Mouse (Mus musculus): ENCODE measurements around the gene Ppp4r1. TPM values are rescaled to one million over a fixed set of nuclear protein-coding genes. Genes with fewer than 3 reads are reported as not detected.

Ppp4r1 gene
- 32.5 and 35.0 TPM in 2 replicates for polyA plus RNA-seq (2015; fragmentation: Nextera tagmentation; extraction: Ambion mirVana)

DNA sequence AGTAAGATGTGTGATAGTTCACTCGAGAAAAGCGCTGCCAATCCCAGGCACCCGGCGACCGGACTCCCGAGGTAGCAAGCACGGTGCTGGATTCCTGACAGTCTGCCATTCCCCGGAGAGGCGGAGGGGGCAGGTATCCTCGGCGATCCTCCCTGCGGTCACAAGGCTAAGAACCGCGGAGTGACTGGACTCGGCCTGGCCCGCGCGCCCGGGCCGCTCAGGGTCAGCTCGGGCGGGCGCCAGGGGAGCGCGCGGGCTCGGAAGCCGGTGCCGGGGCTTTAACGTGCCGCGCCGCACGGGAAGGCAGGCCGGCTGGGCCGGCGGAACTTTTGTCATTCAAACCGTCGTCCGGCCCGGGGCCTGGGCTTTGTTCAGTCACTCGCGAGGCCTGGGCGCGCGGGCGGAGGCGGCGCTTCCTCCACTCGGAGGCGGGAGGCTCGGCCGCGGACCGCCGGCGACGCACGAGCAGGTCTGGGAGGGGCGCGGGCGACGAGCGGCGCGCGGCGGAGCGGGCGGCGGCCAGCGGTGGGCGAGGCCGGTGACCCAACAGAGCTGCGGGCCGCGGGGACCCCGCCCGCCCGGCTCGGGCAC, at the start of gene Ppp4r1:
Gene Ppp4r1 (plus strand): TSS at position 23 of the 591 bp plus-strand sequence.
- H3K9me3 ChIP-seq (replicated peaks; ENCODE audit: low read length): no peaks in the 10 kb centered on the region
- H3K36me3 ChIP-seq (ENCODE audit: insufficient read depth, low read length): no peaks in the 10 kb centered on the region
- under 1% methylated on average over 63 of the region's 81 CpGs for WGBS
- peak within 1 kb of the TSS; percentile 99 for H3K27ac ChIP-seq
- peak within 1 kb of the TSS; percentile 80 for H3K4me3 ChIP-seq (replicated peaks; ENCODE audit: low read depth, low read length)
- peak; percentile 90 for ATAC-seq (replicated peaks; ENCODE audit: low FRiP score, low read depth)
- H3K4me2 ChIP-seq (ENCODE audit: low read length): peak within 1 kb of the TSS; percentile 79
- peaks cover 7% of the 10 kb centered on the region; the same call in 1 of the 2 replicates for H3K4me1 ChIP-seq (replicated peaks; ENCODE audit: insufficient read depth, low read length)
- no peaks in the 10 kb centered on the region for H3K27me3 ChIP-seq (ENCODE audit: insufficient read depth, low read length)
- TF ChIP-seq CTCF (IDR thresholded peaks at IDR 0.05; ENCODE audit: low read depth): peak; percentile 21; the same call in 1 of the 2 replicates
- peak; percentile 85 for DNase-seq (ENCODE audit: low spot score)
- peak within 1 kb of the TSS; percentile 97 for H3K9ac ChIP-seq (ENCODE audit: low read depth, low read length)

GRCm38 (mm10) chr17:65732666-65733065, 49.7 kb upstream of the Ppp4r1 start:
- Histone ChIP-seq H3K9ac (ENCODE audit: low read depth, low read length) (no peak overlapping the region), H3K36me3 (ENCODE audit: insufficient read depth, low read length) (no peaks in the 10 kb centered on the region), H3K27ac (no peak overlapping the region), H3K4me1 (replicated peaks; ENCODE audit: insufficient read depth, low read length) (no peaks in the 10 kb centered on the region), H3K4me3 (replicated peaks; ENCODE audit: low read depth, low read length) (no peak overlapping the region), H3K4me2 (ENCODE audit: low read length) (no peak overlapping the region), H3K27me3 (ENCODE audit: insufficient read depth, low read length) (no peaks in the 10 kb centered on the region), H3K9me3 (replicated peaks; ENCODE audit: low read length) (no peaks in the 10 kb centered on the region)
- no peak for TF ChIP-seq CTCF (IDR thresholded peaks at IDR 0.05; ENCODE audit: low read depth)
- no peak for ATAC-seq (replicated peaks; ENCODE audit: low FRiP score, low read depth)
- 86% methylated on average over 4 of the region's 4 CpGs for WGBS
- DNase-seq (ENCODE audit: low spot score): no peak

DNA sequence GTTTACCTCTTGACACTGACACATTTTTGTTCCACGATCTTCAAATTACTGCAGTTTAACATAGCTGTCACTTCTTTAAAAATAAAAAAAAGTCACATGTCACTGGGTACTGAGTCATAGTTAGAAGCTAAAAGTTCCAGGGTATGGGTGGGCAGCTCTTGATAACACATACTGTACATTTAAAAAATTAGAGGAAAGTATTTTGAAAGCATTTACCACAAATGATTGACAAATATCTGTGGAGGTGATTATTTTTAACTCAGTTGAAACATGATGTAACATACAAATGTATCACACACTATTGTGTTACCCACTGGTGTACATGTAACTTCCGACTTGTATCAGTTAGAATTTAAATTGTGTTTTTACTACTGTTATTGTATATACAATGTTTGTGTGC, 47.3 kb upstream of the Ppp4r1 start:
- Histone ChIP-seq H3K4me3 (replicated peaks; ENCODE audit: low read depth, low read length) (no peak overlapping the region), H3K36me3 (ENCODE audit: insufficient read depth, low read length) (no peaks in the 10 kb centered on the region), H3K4me1 (replicated peaks; ENCODE audit: insufficient read depth, low read length) (no peaks in the 10 kb centered on the region), H3K9me3 (replicated peaks; ENCODE audit: low read length) (no peaks in the 10 kb centered on the region), H3K27me3 (ENCODE audit: insufficient read depth, low read length) (no peaks in the 10 kb centered on the region), H3K9ac (ENCODE audit: low read depth, low read length) (no peak overlapping the region), H3K4me2 (ENCODE audit: low read length) (no peak overlapping the region), H3K27ac (no peak overlapping the region)
- 91% methylated on average over 2 of the region's 2 CpGs for WGBS
- ATAC-seq (replicated peaks; ENCODE audit: low FRiP score, low read depth) (no peak), DNase-seq (ENCODE audit: low spot score) (no peak)
- TF ChIP-seq CTCF (IDR thresholded peaks at IDR 0.05; ENCODE audit: low read depth): no peak

DNA sequence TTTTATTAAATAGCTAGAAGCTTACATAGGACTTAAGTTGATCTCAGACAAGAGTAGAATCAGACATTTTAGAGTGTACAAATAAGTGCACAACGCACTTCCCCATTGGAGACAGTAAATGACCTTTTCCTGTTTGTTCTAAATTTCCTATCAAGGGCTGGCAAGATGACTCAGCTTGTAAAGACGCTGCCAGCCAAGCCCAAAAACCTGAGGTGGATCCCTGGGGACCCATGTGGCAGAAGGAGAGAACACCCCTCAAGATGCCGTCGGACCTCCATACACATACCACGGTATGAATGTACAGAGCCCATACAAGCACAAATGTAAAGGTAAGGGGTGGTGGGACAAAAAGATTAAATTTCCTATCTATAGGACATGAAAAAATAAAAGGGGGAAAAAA, 45.2 kb upstream of the Ppp4r1 start:
- WGBS: 87% methylated on average over 5 of the region's 5 CpGs

DNA sequence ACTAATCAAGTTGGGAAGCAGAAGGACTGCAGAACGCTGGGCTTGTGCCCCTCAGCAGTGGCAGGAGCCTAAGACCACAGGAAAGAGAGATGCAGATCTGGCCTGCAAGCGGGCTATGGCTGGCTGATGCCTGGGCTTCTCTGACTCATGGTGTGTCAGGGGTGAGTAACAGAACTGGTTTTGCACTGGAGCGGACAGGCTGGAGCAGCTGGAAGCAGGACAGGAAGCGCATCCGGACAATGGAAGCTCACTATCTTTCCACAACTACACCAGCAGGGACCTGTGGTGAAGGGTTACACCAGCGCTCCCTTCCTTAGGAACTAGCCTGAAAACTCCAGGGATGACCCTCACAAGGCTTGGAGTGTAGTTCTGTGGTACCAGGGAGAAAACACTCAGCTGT, 44.8 kb upstream of the Ppp4r1 start:
- H3K9ac ChIP-seq (ENCODE audit: low read depth, low read length): no peak overlapping the region
- H3K36me3 ChIP-seq (ENCODE audit: insufficient read depth, low read length): no peaks in the 10 kb centered on the region
- H3K9me3 ChIP-seq (replicated peaks; ENCODE audit: low read length): no peaks in the 10 kb centered on the region
- no peak overlapping the region for H3K4me3 ChIP-seq (replicated peaks; ENCODE audit: low read depth, low read length)
- peak; percentile 40 for DNase-seq (ENCODE audit: low spot score)
- ATAC-seq (replicated peaks; ENCODE audit: low FRiP score, low read depth): no peak; the same call in 1 of the 2 replicates
- no peak for TF ChIP-seq CTCF (IDR thresholded peaks at IDR 0.05; ENCODE audit: low read depth)
- H3K27ac ChIP-seq: no peak overlapping the region
- no peaks in the 10 kb centered on the region for H3K27me3 ChIP-seq (ENCODE audit: insufficient read depth, low read length)
- H3K4me1 ChIP-seq (replicated peaks; ENCODE audit: insufficient read depth, low read length): no peaks in the 10 kb centered on the region
- WGBS: 78% methylated on average over 6 of the region's 6 CpGs
- H3K4me2 ChIP-seq (ENCODE audit: low read length): no peak overlapping the region

More for the DNA sequence above, 45.2 kb upstream of the Ppp4r1 start:
- no peak overlapping the region for H3K4me2 ChIP-seq (ENCODE audit: low read length)
- H3K4me1 ChIP-seq (replicated peaks; ENCODE audit: insufficient read depth, low read length): no peaks in the 10 kb centered on the region
- H3K9me3 ChIP-seq (replicated peaks; ENCODE audit: low read length): no peaks in the 10 kb centered on the region
- DNase-seq (ENCODE audit: low spot score) (no peak), ATAC-seq (replicated peaks; ENCODE audit: low FRiP score, low read depth) (no peak)
- H3K27me3 ChIP-seq (ENCODE audit: insufficient read depth, low read length): no peaks in the 10 kb centered on the region
- H3K27ac ChIP-seq: no peak overlapping the region
- H3K9ac ChIP-seq (ENCODE audit: low read depth, low read length): no peak overlapping the region
- no peak overlapping the region for H3K4me3 ChIP-seq (replicated peaks; ENCODE audit: low read depth, low read length)
- TF ChIP-seq CTCF (IDR thresholded peaks at IDR 0.05; ENCODE audit: low read depth): no peak
- no peaks in the 10 kb centered on the region for H3K36me3 ChIP-seq (ENCODE audit: insufficient read depth, low read length)

GRCm38 (mm10) chr17:65739874-65740725, 42.3 kb upstream of the Ppp4r1 start:
- H3K4me2 ChIP-seq (ENCODE audit: low read length): no peak overlapping the region
- DNase-seq (ENCODE audit: low spot score) (no peak), ATAC-seq (replicated peaks; ENCODE audit: low FRiP score, low read depth) (no peak)
- H3K27me3 ChIP-seq (ENCODE audit: insufficient read depth, low read length): no peaks in the 10 kb centered on the region
- H3K27ac ChIP-seq: no peak overlapping the region
- no peak overlapping the region for H3K9ac ChIP-seq (ENCODE audit: low read depth, low read length)
- H3K4me3 ChIP-seq (replicated peaks; ENCODE audit: low read depth, low read length): no peak overlapping the region
- no peaks in the 10 kb centered on the region for H3K36me3 ChIP-seq (ENCODE audit: insufficient read depth, low read length)
- no peaks in the 10 kb centered on the region; the same call in 1 of the 2 replicates for H3K9me3 ChIP-seq (replicated peaks; ENCODE audit: low read length)
- TF ChIP-seq CTCF (IDR thresholded peaks at IDR 0.05; ENCODE audit: low read depth): no peak
- 82% methylated on average over 15 of the region's 15 CpGs for WGBS
- no peaks in the 10 kb centered on the region for H3K4me1 ChIP-seq (replicated peaks; ENCODE audit: insufficient read depth, low read length)
